Mouse (Mus musculus) testis, postnatal 10 days (tissue): Measurements from ENCODE around the gene Rcor3.
A peak's percentile ranks its signal among the peaks of the same experiment; 100 is the strongest.

Experiments used
- DNase-seq: peaks from one replicate; pipeline ENCODE4 v3.0.0; 2021; ENCODE audit warnings: low spot score

The Rcor3 gene

GRCm38 (mm10) chr1:192092879-192093660 is 44.8 kb downstream of the Rcor3 start:
- DNase-seq: peak; percentile 88

GRCm38 (mm10) chr1:192091806-192092772 is 45.8 kb downstream of the Rcor3 start, which contains the start of gene Traf5:
Traf5 (minus strand) TSS chr1:192092559.
- DNase-seq: peak; percentile 99

GRCm38 (mm10) chr1:192090689-192091567 is 46.9 kb downstream of the Rcor3 start:
- no peak for DNase-seq

- no peak for DNase-seq
These were observed 47.6 kb downstream of the Rcor3 start for GRCm38 (mm10) chr1:192090281-192090680.

- no peak for DNase-seq
These were observed 48.4 kb downstream of the Rcor3 start for GRCm38 (mm10) chr1:192089208-192090166.

GRCm38 (mm10) chr1:192088011-192088410 is 49.9 kb downstream of the Rcor3 start:
- no peak for DNase-seq

GRCm38 (mm10) chr1:192087098-192087497 is 50.8 kb downstream of the Rcor3 start:
- DNase-seq: no peak

- no peak for DNase-seq
These were observed 51.4 kb downstream of the Rcor3 start for GRCm38 (mm10) chr1:192086279-192087037.

- no peak for DNase-seq
These were observed 52.6 kb downstream of the Rcor3 start for GRCm38 (mm10) chr1:192085218-192085617.

- DNase-seq: no peak
These were observed 55.2 kb downstream of the Rcor3 start for GRCm38 (mm10) chr1:192082646-192083045.

- no peak for DNase-seq
These were observed 56.7 kb downstream of the Rcor3 start for GRCm38 (mm10) chr1:192081129-192081528.

GRCm38 (mm10) chr1:192079121-192079520 is 58.7 kb downstream of the Rcor3 start:
- DNase-seq: no peak

GRCm38 (mm10) chr1:192078406-192078805 is 59.5 kb downstream of the Rcor3 start:
- DNase-seq: no peak

GRCm38 (mm10) chr1:192076796-192077535 is 60.9 kb downstream of the Rcor3 start:
- peak; percentile 31 for DNase-seq

GRCm38 (mm10) chr1:192076101-192076500 is 61.8 kb downstream of the Rcor3 start:
- peak; percentile 31 for DNase-seq

- no peak for DNase-seq
These were observed 63.0 kb downstream of the Rcor3 start for GRCm38 (mm10) chr1:192074824-192075223.

- DNase-seq: peak; percentile 39
These were observed 65.4 kb downstream of the Rcor3 start for GRCm38 (mm10) chr1:192072426-192072825.

- DNase-seq: peak; percentile 47
These were observed 67.2 kb downstream of the Rcor3 start for GRCm38 (mm10) chr1:192070618-192071051.
